ENCODE assay signal across 8 mouse cellular contexts in genomic region chr10:81291511-81292104, GRCm38 (mm10). TPM values are rescaled to one million over a fixed set of nuclear protein-coding genes. Genes with fewer than 3 reads are reported as not detected.
A peak's percentile ranks its signal among the peaks of the same experiment; 100 is the strongest.
DNase-seq lines count a peak whose midpoint lies in the region; ATAC-seq and TF ChIP-seq lines count a peak whose summit lies in the region.

Tjp3 (minus strand) TSS chr10:81291581.

- TF ChIP-seq CTCF in thymus, adult 2 months (IDR thresholded peaks at IDR 0.05; ENCODE audit: borderline replicate concordance, control insufficient read depth, extremely low read depth, insufficient read depth, low read length, poor library complexity), result no peak
- TF ChIP-seq CTCF in stomach, postnatal 0 days (IDR thresholded peaks at IDR 0.05; ENCODE audit: low read depth), result no peak

- H3K4me3 ChIP-seq in erythroblast, embryonic 14.5 days (replicated peaks), result peak within 1 kb of the TSS; percentile 83
- peak within 1 kb of the TSS; percentile 25 for H3K4me3 ChIP-seq in thymus, adult 2 months (ENCODE audit: control insufficient read depth, insufficient read depth, low read length)
- H3K4me3 ChIP-seq in liver, embryonic 13.5 days (replicated peaks), result 0 out of 2 replicates have a peak within 1 kb of the TSS, but pooled peaks have one; percentile 1
- peak within 1 kb of the TSS; percentile 45 for H3K4me3 ChIP-seq in stomach, postnatal 0 days (ENCODE audit: low read depth, low read length)

- peaks cover 19% of the 10 kb centered on the region for H3K36me3 ChIP-seq in erythroblast, embryonic 14.5 days (ENCODE audit: control insufficient read depth)
- H3K36me3 ChIP-seq in thymus, adult 2 months (ENCODE audit: control insufficient read depth, insufficient read depth, low read length), result no peaks in the 10 kb centered on the region
- no peaks in the 10 kb centered on the region for H3K36me3 ChIP-seq in liver, embryonic 13.5 days
- no peaks in the 10 kb centered on the region for H3K36me3 ChIP-seq in stomach, postnatal 0 days (ENCODE audit: control insufficient read depth, insufficient read depth, low read length)

- no peak for TF ChIP-seq POLR2A in thymus, adult 2 months (IDR thresholded peaks at IDR 0.05; ENCODE audit: control insufficient read depth, extremely low read depth, insufficient read depth, low read length, poor library complexity)

- H3K4me1 ChIP-seq in erythroblast, embryonic 14.5 days (ENCODE audit: control insufficient read depth), result peaks cover 81% of the 10 kb centered on the region
- H3K4me1 ChIP-seq in thymus, adult 2 months (replicated peaks; ENCODE audit: control insufficient read depth, insufficient read depth, low read length), result peaks cover 63% of the 10 kb centered on the region
- H3K4me1 ChIP-seq in liver, embryonic 13.5 days (replicated peaks), result peaks cover 77% of the 10 kb centered on the region
- H3K4me1 ChIP-seq in stomach, postnatal 0 days (replicated peaks; ENCODE audit: control insufficient read depth, insufficient read depth), result peaks cover 7% of the 10 kb centered on the region

- no peaks in the 10 kb centered on the region for H3K9me3 ChIP-seq in erythroblast, embryonic 14.5 days (ENCODE audit: control insufficient read depth, low read length)
- no peaks in the 10 kb centered on the region for H3K9me3 ChIP-seq in liver, embryonic 13.5 days (replicated peaks)
- H3K9me3 ChIP-seq in stomach, postnatal 0 days (ENCODE audit: control insufficient read depth, low read length), result no peaks in the 10 kb centered on the region

- peaks cover 10% of the 10 kb centered on the region for H3K27me3 ChIP-seq in erythroblast, embryonic 14.5 days (ENCODE audit: control insufficient read depth)
- H3K27me3 ChIP-seq in thymus, adult 2 months (ENCODE audit: control insufficient read depth, insufficient read depth, low read length), result no peaks in the 10 kb centered on the region
- peaks cover 13% of the 10 kb centered on the region for H3K27me3 ChIP-seq in liver, embryonic 13.5 days
- no peaks in the 10 kb centered on the region for H3K27me3 ChIP-seq in stomach, postnatal 0 days (ENCODE audit: control insufficient read depth, insufficient read depth, low read length)

- TF ChIP-seq EP300 in stomach, postnatal 0 days (optimal IDR thresholded peaks at IDR 0.05), result no peak

- no peak for DNase-seq in thymus, adult 2 months
- no peak for DNase-seq in thymus, postnatal 36 days
- DNase-seq in liver, embryonic 13.5 days, result no peak
- DNase-seq in stomach, postnatal 0 days (ENCODE audit: low spot score), result no peak
- DNase-seq in layer of hippocampus, adult 11-12 months (ENCODE audit: low spot score), result no peak
- no peak for DNase-seq in left cerebral cortex, adult 11 months (ENCODE audit: low spot score)

- peak within 1 kb of the TSS; percentile 76 for H3K27ac ChIP-seq in thymus, adult 2 months (ENCODE audit: control insufficient read depth, insufficient read depth, low read length)
- H3K27ac ChIP-seq in liver, embryonic 13.5 days, result peak within 1 kb of the TSS; percentile 60
- H3K27ac ChIP-seq in stomach, postnatal 0 days (replicated peaks), result peak within 1 kb of the TSS; percentile 94

- peak within 1 kb of the TSS; percentile 33 for H3K4me2 ChIP-seq in liver, embryonic 13.5 days
- H3K4me2 ChIP-seq in stomach, postnatal 0 days (replicated peaks; ENCODE audit: low read depth), result peak within 1 kb of the TSS; percentile 54

- WGBS in thymus, adult 2 months, result 26% methylated on average over 9 of the region's 9 CpGs
- 47% methylated on average over 9 of the region's 9 CpGs for WGBS in liver, embryonic 13.5 days (ENCODE audit: insufficient replicate concordance)
- WGBS in stomach, postnatal 0 days, result 55% methylated on average over 9 of the region's 9 CpGs

- ATAC-seq in erythroblast, adult 5-6 weeks (replicated peaks; ENCODE audit: low FRiP score, poor library complexity, severe bottlenecking), result no peak
- ATAC-seq in liver, embryonic 13.5 days (ENCODE audit: low read depth), result no peak
- no peak for ATAC-seq in stomach, postnatal 0 days (ENCODE audit: low FRiP score, low TSS enrichment)

- H3K9ac ChIP-seq in liver, embryonic 13.5 days, result no peak within 1 kb of the TSS
- peak within 1 kb of the TSS; percentile 67 for H3K9ac ChIP-seq in stomach, postnatal 0 days (ENCODE audit: low read length)

RNA-seq across cellular contexts. Expression of gene Tjp3, which starts in this region (rescaled TPM):
- polyA plus RNA-seq in erythroblast, embryonic 14.5 days (2012), result 0.01 and 0.02 TPM in 2 replicates
- total RNA-seq in erythroblast, adult 5-6 weeks (2015; ENCODE audit: low replicate concordance), result 3.3 TPM in 1 of 2 replicates, not detected in the other
- 0.60 and 1.7 TPM in 2 replicates for total RNA-seq in erythroblast, adult 5-6 weeks (2017; ENCODE audit: low replicate concordance)
- 27.5 and 34.5 TPM in 2 replicates for polyA plus RNA-seq in thymus, adult 2 months (2012; rRNA removed)
- polyA plus RNA-seq in liver, embryonic 13.5 days (2015; fragmentation: Nextera tagmentation; extraction: Ambion mirVana), result 0.35 and 0.43 TPM in 2 replicates
- polyA plus RNA-seq in stomach, postnatal 0 days (2015; fragmentation: Nextera tagmentation; extraction: Ambion mirVana), result 42.5 and 46.0 TPM in 2 replicates

Comparison
In these comparisons a context has a peak if more than half of its experiments do, and no peak if none do; other contexts are left out.
1. RNA of gene Tjp3 (polyA plus RNA-seq): 42.5 to 46.0 TPM in stomach, postnatal 0 days and 27.5 to 34.5 TPM in thymus, adult 2 months; 0.35 to 0.43 TPM in liver, embryonic 13.5 days and 0.01 to 0.02 TPM in erythroblast, embryonic 14.5 days; every median in the first group is over 10 times any median in the second.
2. H3K4me3 ChIP-seq: peak in every context shown above with its lines; median percentile 83 in erythroblast, embryonic 14.5 days; 45 in stomach, postnatal 0 days; 25 in thymus, adult 2 months; 1 in liver, embryonic 13.5 days.
3. Peak in every context shown above with its lines, with median percentiles within 50 percentile points of each other: H3K27ac ChIP-seq.